Mouse (Mus musculus): ENCODE data around the gene Glcci1.

GRCm38 (mm10) chr6:8497234-8497867 lies 12.0 kb upstream of the Glcci1 start:
- TF ChIP-seq CTCF (IDR thresholded peaks at IDR 0.05) = no peak
- no peak for TF ChIP-seq EP300 (IDR thresholded peaks at IDR 0.05)
